Mouse (Mus musculus) adrenal gland, postnatal 0 days (tissue): ENCODE results near the gene Mfsd2a. TPM values are rescaled to one million over a fixed set of nuclear protein-coding genes. Genes with fewer than 3 reads are reported as not detected.

Experiments used
- polyA plus RNA-seq: library from polyadenylated mRNA; unstranded; fragments of >200 nt; fragmentation: Nextera tagmentation; extraction: Ambion mirVana; gene quantifications from 2 replicates; pipeline ENCODE4 v1.2.1, GENCODE M21; 2015

Mfsd2a gene
- 0.91 and 1.1 TPM in 2 replicates for polyA plus RNA-seq

DNA sequence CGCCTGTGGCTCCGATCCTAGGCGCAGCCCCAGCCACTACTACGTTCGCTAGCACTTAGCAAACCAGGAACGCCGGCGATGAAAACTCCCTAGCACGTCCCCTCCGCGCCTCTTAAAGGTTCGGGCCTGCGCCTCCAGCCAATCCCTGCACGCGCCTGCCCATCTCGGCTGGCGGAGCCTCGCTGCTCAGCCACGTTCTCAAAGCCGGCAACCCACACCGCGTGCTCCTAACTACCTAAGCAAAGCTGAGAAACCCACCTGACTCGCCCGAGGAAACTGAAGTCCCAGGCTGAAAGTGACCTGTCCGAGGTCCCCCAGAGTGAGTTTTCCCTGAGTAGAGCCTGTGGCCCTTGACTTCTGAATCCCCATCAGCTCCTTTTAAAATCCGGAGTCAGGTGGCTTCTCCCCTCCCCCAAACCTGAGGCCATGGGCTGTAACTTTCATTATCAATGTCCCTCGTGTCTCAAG, at the start of gene Mfsd2a:
Gene Mfsd2a, minus strand, starts transcription at position 89 of the 468 bp plus-strand sequence.

GRCm38 (mm10) chr4:122995404-122996220, 34.6 kb upstream of the Mfsd2a start, which contains the start of gene Mycl:
Gene Mycl (plus strand): TSS chr4:122995652.

Other genes with a start within 250 kb of the Mfsd2a start
- 46.9 and 74.6 TPM in 2 replicates for gene Ppt1, start 124.9 kb downstream of the Mfsd2a start, polyA plus RNA-seq
- gene Cap1, start 75.1 kb downstream of the Mfsd2a start, polyA plus RNA-seq: 43.7 and 45.7 TPM in 2 replicates
- 2.6 and 3.2 TPM in 2 replicates for gene Mycl, start 34.5 kb upstream of the Mfsd2a start, polyA plus RNA-seq
- gene Trit1, start 55.4 kb upstream of the Mfsd2a start, polyA plus RNA-seq: 11.2 and 18.5 TPM in 2 replicates
- gene Bmp8b, start 144.0 kb upstream of the Mfsd2a start, polyA plus RNA-seq: 0.08 and 0.13 TPM in 2 replicates
- not detected in 2 replicates for gene Oxct2b, start 155.1 kb upstream of the Mfsd2a start, polyA plus RNA-seq
- gene Ppie, start 178.8 kb upstream of the Mfsd2a start, polyA plus RNA-seq: 83.8 and 94.9 TPM in 2 replicates
- gene Hpcal4, start 222.0 kb upstream of the Mfsd2a start, polyA plus RNA-seq: 4.1 and 15.5 TPM in 2 replicates
- 1.0 and 1.6 TPM in 2 replicates for gene Nt5c1a, start 240.3 kb upstream of the Mfsd2a start, polyA plus RNA-seq